Mouse (Mus musculus) retina, postnatal 7 days (tissue): ENCODE measurements around the gene Pex1.
"Not testable (repeated sequence)": the region's sequence is repeated elsewhere in the genome, so short reads cannot be mapped to it uniquely, and the experiment has no call there.

Source experiments
- DNase-seq: peaks from one replicate; pipeline ENCODE4 v3.0.0-alpha.2; 2012; ENCODE audit warnings: low read depth, low spot score

Pex1 gene

GRCm38 (mm10) chr5:3644621-3645020 is 48.8 kb downstream of the Pex1 start:
- DNase-seq: no peak

DNA sequence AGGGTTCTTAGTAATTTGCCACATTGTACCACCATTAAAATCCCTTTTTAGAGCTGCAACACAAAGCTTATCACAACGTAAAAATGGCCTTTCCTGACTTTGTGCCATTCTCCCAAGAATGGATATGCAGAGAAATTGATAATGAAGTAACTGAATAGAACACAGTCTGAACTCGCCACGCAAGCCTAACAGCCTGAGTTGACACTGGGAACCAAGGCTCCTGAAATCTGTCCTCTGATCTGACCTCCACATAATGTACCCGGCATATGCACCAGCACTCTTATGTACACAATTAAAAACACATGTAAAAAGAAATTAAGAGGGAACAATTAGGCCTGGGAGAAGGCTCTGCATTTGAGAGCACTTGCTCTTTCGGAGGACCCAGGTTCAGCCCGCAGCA is 49.5 kb downstream of the Pex1 start:
- no peak for DNase-seq

DNA sequence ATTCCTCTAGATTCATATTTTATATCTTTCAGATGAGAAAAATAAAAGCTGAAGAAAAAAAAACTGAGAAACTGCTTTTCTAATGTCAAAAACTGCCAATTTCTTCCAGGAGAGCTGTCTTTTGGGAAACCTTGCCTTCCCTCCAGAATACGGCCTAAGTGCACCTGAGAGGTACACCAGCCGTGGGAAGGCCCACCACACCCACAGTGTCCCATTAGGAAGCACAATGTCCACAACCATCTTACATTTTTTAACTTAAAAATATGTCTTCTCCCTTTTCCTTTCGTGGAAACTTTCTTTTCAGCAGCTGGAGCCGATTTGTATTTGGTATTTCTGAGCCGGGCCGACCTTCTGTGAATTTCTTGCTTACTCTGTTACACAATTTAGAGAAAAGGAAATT is 50.7 kb downstream of the Pex1 start:
- no peak for DNase-seq

DNA sequence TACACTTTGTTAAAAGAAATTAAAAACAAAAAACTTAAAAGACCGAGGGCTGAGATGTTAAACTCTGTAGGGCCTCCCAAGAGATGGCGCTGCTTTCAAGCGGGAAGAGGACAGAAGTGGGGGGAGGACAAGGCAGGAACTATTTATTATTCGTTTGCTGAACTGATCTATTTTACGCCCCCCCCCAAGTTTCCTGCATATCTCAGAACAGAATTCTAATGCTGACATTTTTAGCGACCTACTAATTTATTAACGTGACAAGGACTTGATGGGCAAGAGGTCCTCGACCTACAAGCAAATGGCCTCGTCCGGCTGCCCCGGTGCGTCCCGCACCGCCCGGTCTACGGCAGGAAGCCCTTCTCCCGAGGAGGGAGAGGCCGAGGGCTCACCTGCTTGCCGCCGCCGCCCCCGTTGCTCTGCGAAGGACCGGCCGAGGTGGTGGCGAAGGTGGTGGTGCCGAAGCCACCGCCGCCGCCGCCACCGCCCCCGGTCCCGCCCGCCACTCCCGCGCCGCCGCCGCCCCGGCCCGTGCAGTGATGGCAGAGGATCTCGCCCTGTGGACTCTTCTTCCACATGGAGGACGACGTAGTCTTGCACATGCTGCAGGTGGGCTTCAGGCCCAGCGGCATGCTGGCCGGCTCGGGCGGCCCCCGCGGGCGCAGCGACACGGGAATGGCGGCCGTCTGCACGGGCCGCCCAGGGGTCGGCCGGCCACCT is 51.3 kb downstream of the Pex1 start:
- peak; percentile 30 for DNase-seq

DNA sequence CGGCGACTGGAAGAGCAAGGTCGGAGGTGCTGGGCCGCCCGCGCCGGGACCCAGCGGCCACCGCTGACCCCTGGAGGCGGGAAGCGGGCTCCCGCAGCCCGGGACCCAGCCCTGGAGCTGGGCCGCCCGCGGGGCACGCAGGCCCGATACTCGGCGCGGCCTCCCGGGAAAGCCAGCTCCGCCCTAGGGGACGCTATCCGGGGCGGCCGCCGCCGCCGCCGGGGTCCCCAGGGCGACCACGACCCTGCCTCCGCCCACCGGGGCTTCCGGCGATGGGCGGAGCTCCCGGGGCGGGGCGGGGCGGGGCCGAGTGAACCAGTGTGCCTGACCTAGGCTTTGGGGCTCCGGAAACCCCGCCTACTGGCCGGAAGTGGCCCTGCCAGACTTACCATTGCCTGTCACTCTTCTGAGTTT is 51.8 kb downstream of the Pex1 start:
- DNase-seq: peak; percentile 81

DNA sequence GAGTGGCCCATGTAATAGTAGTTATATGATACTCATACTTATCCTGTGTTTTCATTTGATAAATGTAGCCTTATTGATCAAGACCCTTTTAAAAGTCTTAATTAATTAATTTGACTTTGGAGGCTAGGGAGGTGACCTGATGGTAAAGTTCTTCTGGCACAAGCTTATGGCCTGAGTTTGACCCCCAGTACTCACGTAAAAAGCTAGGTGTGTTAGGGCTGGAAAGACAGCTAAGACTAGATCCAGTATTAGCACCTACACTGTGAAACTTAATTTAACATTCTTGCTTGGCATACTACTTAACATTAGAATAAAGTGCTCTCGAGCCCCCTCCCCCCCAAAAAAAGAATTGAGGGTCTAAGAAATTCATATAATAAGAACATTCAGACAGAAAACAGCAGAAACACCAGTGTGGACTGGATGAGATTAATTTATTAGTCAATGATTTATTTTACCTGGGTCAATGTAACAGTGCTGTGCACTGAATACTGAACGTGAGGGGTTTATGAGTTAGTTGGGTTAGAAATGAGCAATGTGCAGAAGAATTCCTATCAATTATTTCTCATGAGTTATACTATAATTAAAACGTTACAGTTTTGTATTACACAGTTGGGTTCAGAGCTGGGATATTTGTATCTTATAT is 52.5 kb downstream of the Pex1 start:
- no peak for DNase-seq

GRCm38 (mm10) chr5:3648849-3649210 is 53.0 kb downstream of the Pex1 start:
- DNase-seq: no peak

DNA sequence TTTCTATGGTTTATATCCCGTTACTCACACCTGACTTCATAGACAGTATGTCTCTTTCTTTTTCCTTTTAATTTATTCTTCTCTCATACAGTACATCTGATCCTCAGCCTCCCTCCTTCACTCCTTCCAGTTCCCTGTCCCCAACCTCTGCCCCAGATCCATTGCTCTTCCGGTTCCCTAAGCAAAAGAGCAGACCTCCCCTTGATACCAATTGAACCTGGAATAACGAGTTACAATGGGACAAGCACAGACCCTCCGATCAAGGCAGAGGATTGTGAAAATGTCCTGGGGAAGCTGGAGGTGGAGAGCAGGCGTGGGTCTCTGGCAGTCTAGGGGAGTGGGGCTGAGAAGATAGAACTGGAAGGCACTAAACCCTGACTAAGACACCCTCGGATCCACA is 55.0 kb downstream of the Pex1 start, which contains the start of gene Tmbim7:
Tmbim7 (plus strand) TSS at position 301 of the 400 bp plus-strand sequence.
- DNase-seq: no peak

- DNase-seq: no peak
Observed at GRCm38 (mm10) chr5:3651621-3652020, 55.8 kb downstream of the Pex1 start.

- DNase-seq: not testable (repeated sequence)
Observed at GRCm38 (mm10) chr5:3652903-3653575, 57.2 kb downstream of the Pex1 start.

DNA sequence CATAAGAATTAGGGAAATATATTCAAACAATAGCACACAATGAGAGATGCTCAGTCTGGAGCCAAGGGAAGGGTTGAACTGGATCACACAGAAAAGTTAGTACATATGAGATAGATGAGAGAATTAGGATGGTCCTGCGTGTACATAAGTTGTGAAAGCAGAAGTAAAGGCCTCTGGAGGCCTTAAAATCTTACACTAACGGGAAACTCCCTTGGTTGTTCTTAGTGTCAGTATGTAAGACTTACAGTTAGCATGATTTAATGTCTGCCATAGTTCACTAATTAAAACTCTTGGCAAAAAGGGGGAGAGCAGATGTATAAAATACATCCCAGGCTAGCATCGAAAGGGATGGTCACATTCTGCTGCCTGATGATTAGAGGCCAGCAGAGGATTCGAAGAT is 57.9 kb downstream of the Pex1 start:
- DNase-seq: no peak

- DNase-seq: no peak
Observed at GRCm38 (mm10) chr5:3657085-3657484, 61.2 kb downstream of the Pex1 start, which contains the start of gene Gatad1. Gene Gatad1, minus strand, starts transcription at chr5:3657185.

DNA sequence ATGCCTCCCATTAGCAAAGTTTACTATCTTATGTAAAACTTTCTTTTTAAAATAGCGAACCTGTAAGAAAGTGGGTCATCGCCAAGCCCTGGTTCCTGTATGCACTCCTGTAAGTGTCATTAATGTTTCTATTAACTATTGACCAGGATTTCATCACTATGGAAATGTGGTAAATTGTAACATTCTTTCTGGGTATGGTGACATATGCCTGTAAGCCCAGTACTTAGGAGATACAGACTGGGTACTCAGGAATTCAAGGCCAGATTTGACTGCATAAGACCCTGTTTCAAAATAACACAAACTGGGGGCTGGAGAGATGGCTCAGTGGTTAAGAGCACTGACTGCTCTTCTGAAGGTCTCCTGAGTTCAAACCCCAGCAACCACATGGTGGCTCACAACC is 69.4 kb downstream of the Pex1 start:
- DNase-seq: no peak

- DNase-seq: no peak
Observed at GRCm38 (mm10) chr5:3666585-3666984, 70.7 kb downstream of the Pex1 start.

GRCm38 (mm10) chr5:3669938-3670554 is 74.2 kb downstream of the Pex1 start:
- no peak for DNase-seq
